Mouse (Mus musculus) forebrain, embryonic 13.5 days (tissue): ENCODE measurements at regions not wholly inside any gene's neighbourhood (a gene's known extent, or its start where the extent isn't known, plus 50 kb on each side); places are given as distances from the start of the nearest gene placed in this dataset.
A peak's percentile ranks its signal among the peaks of the same experiment; 100 is the strongest.

ENCODE experiments used
- ATAC-seq: fragments of 200-750 bp; cut with Nextera tagmentation; 2 replicates; pipeline ENCODE4 v1.8.0; 2017
- H3K27ac ChIP-seq: fragments of 300-500 bp; sonication (generic); 2 replicates; pipeline ENCODE4 v1.5.1; 2015; ENCODE audit warnings: inconsistent platforms, mild to moderate bottlenecking, moderate library complexity
- H3K27me3 ChIP-seq: fragments of 300-500 bp; sonication (generic); 2 replicates; pipeline ENCODE4 v1.6.1; 2015; ENCODE audit warnings: mild to moderate bottlenecking, inconsistent platforms
- H3K36me3 ChIP-seq: fragments of 300-500 bp; sonication (generic); 2 replicates; pipeline ENCODE4 v1.6.1; 2015; ENCODE audit warnings: mild to moderate bottlenecking, inconsistent platforms; ENCODE audit not compliant: poor library complexity, severe bottlenecking
- H3K4me1 ChIP-seq: fragments of 300-500 bp; sonication (generic); 2 replicates; pipeline ENCODE4 v1.6.1; 2015; ENCODE audit warnings: inconsistent platforms
- H3K4me2 ChIP-seq: fragments of 300-500 bp; sonication (generic); 2 replicates; pipeline ENCODE4 v1.6.1; 2015; ENCODE audit warnings: inconsistent platforms, mild to moderate bottlenecking, moderate library complexity
- H3K4me3 ChIP-seq: fragments of 300-500 bp; sonication (generic); 2 replicates; pipeline ENCODE4 v1.5.1; 2015; ENCODE audit warnings: mild to moderate bottlenecking, inconsistent platforms
- H3K9ac ChIP-seq: fragments of 300-500 bp; sonication (generic); 2 replicates; pipeline ENCODE4 v1.6.1; 2015; ENCODE audit warnings: mild to moderate bottlenecking, inconsistent platforms
- H3K9me3 ChIP-seq: fragments of 300-500 bp; sonication (generic); replicated peaks from 2 replicates; pipeline ENCODE4 v1.6.1; 2016; ENCODE audit warnings: inconsistent platforms
- WGBS: fragments of 180-500 bp; shearing (Covaris S2); methylation state at CpG from one replicate; pipeline ENCODE4 v1.1.7; 2015; 5-methylcytosine and 5-hydroxymethylcytosine counted together

GRCm38 (mm10) chr7:95352133-95352532 lies 818.9 kb upstream of the Tenm4 start:
- Histone ChIP-seq H3K4me1 (peaks cover 5% of the 10 kb centered on the region), H3K9me3 (no peaks in the 10 kb centered on the region), H3K4me2 (no peak overlapping the region), H3K9ac (no peak overlapping the region), H3K27me3 (no peaks in the 10 kb centered on the region), H3K27ac (no peak overlapping the region), H3K4me3 (no peak overlapping the region), H3K36me3 (no peaks in the 10 kb centered on the region)
- 86% methylated on average over 3 of the region's 3 CpGs for WGBS
- no peak; the same call in 1 of the 2 replicates for ATAC-seq

GRCm38 (mm10) chr7:95354991-95355390 lies 816.1 kb upstream of the Tenm4 start:
- peaks cover 5% of the 10 kb centered on the region for H3K4me1 ChIP-seq
- no peaks in the 10 kb centered on the region for H3K27me3 ChIP-seq
- H3K4me2 ChIP-seq, result no peak overlapping the region
- no peaks in the 10 kb centered on the region for H3K36me3 ChIP-seq
- H3K9ac ChIP-seq, result no peak overlapping the region
- H3K27ac ChIP-seq, result no peak overlapping the region
- H3K4me3 ChIP-seq, result no peak overlapping the region
- H3K9me3 ChIP-seq, result no peaks in the 10 kb centered on the region
- 0 out of 2 replicates have a peak, but pooled peaks have one; percentile 45 for ATAC-seq
- WGBS, result 63% methylated on average over 2 of the region's 2 CpGs

- Histone ChIP-seq H3K9me3 (no peaks in the 10 kb centered on the region), H3K27ac (no peak overlapping the region), H3K27me3 (no peaks in the 10 kb centered on the region), H3K4me1 (no peaks in the 10 kb centered on the region), H3K9ac (no peak overlapping the region), H3K36me3 (no peaks in the 10 kb centered on the region), H3K4me2 (no peak overlapping the region), H3K4me3 (no peak overlapping the region)
- no peak for ATAC-seq
- WGBS, result 17% methylated on average over 4 of the region's 4 CpGs
Measured at GRCm38 (mm10) chr7:95358732-95359131, 812.3 kb upstream of the Tenm4 start.

GRCm38 (mm10) chr7:95359154-95359553 lies 811.9 kb upstream of the Tenm4 start:
- Histone ChIP-seq H3K27ac (no peak overlapping the region), H3K4me3 (no peak overlapping the region)
- ATAC-seq, result no peak

More at GRCm38 (mm10) chr7:95359154-95359553, 811.9 kb upstream of the Tenm4 start:
- no peaks in the 10 kb centered on the region for H3K27me3 ChIP-seq
- H3K4me2 ChIP-seq, result no peak overlapping the region
- WGBS, result 82% methylated on average over 6 of the region's 6 CpGs
- no peak overlapping the region for H3K9ac ChIP-seq
- H3K4me1 ChIP-seq, result no peaks in the 10 kb centered on the region
- no peaks in the 10 kb centered on the region for H3K36me3 ChIP-seq
- no peaks in the 10 kb centered on the region for H3K9me3 ChIP-seq
